Mouse (Mus musculus) cerebellum, adult (tissue): ENCODE measurements around the gene Cdk14.

ENCODE experiments used
- ATAC-seq: cut with Nextera tagmentation; 2 replicates; pipeline ENCODE4 v1.9.2; 2017; ENCODE audit warnings: mild to moderate bottlenecking, moderate library complexity, mixed read lengths; ENCODE audit not compliant: insufficient number of reproducible peaks, low FRiP score, low TSS enrichment

The Cdk14 gene

DNA sequence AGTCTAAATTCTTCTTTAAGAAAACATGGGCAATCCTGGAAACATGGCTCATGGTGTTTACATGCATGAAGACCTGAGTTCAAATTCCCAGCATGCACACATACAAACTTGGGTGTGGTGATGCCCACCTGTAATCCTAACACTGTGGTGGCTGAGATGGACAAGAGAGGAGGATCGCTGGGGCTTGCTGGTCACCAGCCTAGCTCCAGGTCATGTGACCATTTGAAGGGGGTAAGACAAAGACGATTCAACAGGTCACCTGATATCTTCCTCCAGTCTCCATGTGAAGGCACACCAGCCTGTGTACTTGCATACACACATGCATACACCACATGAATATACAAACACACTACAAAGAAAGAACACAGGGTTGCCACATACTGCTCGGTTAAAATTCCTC lies 406.3 kb downstream of the Cdk14 start:
- ATAC-seq: no peak

DNA sequence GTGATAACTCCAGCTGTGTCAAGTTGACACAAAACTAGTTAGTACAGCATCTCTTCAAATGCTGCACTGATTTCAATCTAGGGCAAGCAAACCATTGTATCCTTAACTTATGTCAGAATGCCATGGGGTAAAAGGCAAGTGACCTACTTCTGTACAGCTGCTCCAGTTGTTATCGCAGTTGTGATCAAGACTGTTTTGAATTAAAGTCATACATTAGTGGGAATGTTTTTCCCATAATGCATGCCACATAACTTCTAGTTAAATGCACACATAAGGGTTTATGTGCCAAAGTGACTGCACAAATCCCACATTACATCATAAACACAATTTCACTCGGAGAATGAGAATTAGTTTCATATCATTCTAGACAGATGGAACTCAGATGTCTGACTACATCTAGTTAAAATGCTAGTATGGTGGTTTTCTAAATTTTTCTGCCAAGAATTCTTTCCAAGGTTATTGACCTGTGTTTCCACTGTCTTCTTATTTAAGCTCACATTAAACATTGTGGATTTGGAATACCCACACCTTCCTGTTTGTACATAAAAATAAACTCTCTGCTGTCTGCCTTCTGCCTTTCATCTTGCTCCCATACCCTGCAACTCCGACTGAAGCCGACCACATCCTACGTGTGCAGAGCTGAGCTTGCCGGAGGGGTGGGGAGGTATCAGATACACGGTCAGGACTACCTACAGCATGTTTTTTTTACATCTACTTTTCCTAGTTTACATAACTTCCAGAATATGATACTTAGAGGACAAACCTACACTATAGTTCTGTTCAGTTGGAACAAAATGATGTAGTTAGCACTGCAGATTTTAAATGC lies 407.4 kb downstream of the Cdk14 start:
- ATAC-seq: no peak

DNA sequence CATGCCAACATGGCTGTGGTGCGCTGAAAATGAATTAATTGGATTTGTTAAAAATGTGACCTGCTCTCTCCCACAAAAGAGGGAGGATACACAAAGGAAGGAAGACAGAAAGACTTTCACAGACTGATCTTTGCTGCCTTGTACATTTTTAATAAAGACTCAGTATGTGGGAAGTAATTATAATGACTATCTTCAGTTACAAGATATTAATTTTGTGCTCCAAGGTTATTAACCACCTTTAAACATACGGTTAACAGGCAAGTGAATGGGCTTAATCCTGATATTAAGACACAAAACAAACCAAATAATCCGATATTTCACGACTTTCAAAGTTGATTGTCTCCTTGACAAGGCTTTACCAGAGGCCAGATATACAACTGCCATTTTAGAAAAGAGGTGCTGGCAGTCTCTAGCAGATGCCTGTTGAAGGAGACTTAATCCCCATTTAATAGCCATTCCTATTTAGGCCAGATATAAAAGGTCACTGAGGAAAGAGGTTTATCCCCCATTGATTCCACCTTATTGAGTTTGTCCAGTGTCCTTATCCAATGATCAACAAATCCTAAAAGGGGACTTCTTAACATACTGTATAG lies 411.9 kb downstream of the Cdk14 start:
- ATAC-seq: no peak

DNA sequence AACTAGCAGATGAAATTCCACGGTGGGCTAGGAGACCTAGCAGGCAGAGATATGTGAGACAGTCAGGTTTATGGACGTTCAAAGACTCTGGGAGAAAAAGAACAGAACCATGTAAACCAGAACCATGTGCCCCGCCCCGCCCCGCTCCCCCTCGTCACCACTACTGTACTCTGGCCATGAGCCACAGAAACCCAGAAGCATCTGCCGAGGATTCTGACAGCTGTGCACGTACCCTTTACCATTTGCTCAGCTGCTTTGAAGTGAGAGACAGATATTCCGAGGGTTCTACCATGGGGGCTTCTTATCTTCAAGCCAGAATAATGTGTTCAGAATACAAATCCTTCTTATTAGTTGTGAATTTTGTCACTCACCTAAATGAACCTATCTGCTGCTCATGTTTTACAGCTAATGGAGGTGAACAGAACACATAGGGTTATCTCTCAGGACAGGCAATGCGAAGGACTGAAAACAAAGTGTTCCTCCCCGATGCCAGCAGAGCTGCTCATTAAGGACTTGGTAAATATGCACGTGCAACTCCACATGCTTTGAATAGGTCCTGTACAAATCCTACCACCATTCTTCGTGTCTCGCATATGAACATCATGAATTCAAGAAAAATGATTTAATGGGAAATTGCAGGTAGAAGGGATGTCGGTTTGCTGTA lies 412.5 kb downstream of the Cdk14 start:
- ATAC-seq: no peak

DNA sequence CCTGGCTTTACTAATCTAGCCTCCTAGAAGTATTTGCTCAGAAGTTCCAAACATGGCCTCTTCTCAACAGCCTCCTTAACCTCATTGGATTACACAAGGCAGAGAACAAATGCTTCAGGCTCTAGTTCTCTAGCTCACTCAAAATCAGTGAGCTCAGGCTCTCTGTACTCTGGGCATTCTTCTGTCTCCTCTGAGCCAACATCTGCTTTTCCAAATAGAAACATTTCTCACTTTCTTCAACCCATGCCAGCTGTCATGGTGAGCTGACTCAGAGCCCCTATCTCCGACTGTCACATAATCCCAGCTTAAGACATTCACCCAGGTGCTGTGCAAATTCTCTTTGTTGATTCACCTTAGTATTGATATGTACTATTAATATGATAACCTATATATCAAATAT lies 414.5 kb downstream of the Cdk14 start:
- no peak for ATAC-seq

DNA sequence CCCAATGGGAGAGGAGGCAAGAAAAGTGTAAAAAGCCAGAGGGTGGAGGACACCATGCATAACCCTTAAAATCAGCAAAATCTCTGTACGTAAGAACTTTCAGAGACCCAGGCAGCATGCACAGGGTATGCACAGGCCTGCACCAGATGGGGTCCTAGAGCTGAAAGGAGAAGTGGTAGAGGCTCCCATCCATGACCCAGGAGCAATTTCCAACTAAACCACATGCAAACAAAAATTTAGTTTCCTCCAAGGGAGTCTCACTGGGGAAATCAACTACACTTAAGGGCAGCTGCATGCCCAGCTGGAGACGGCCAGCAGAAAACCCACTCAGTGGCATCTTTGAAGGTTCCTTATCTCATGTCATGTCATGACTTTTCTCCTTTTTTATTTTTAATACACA lies 415.4 kb downstream of the Cdk14 start:
- no peak for ATAC-seq

DNA sequence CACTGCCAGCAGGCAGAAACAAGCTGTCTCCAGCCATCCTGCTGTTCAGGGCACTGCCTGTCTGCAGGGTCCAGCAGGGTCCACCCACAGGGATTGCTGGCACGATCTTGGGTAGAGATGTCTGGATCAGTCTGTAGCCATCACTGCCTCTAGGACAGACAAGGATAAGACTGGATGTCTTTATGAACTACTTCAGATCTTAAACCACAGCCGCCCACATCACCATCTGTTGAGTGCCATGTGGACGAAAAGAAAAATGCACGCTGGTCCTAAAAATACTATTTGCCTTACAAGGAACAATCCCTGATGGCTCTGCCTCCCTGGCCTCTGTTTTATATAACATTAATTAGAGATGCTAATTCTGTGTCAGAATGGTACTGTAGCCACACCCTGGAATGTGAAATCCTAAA lies 426.9 kb downstream of the Cdk14 start:
- ATAC-seq: peak; percentile 73

DNA sequence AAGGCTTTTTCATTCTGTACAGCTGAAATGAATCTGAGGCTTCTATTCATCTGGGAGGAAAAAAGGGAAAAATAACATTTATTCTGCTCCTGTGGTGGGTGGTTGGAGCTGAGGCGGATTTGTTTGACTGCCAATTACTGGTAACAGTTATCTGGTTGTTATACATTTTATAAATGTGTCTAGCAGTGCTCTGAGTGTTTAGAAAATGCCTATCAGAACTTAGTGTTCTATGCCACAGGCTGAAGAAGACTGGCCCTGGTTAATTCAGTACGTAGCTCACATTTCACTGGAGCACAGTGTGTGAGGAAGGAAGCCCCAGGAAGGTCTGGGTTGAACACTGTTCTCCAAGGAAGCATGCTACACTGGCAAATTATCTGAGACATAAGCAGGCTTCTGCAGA lies 429.1 kb downstream of the Cdk14 start:
- no peak for ATAC-seq

DNA sequence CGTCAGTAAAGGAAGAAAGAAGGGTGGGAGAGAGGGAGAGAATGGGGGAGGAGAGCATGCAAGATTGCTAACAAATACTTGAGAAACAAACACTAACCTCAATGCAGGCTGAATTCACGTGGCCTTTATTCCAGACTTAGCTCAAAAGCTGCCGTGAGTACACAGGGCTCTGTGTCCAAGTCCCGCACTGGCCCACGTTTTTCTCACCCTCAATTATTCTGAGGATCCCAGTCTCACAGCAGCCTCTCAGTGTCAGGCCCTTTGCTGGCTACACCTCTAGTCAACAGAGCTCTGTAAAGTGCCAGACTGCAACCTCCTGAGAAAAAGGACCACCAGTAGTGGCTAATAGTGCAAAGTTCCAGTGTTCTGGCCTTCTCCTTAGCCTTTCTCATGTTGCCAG lies 429.9 kb downstream of the Cdk14 start:
- ATAC-seq: no peak

DNA sequence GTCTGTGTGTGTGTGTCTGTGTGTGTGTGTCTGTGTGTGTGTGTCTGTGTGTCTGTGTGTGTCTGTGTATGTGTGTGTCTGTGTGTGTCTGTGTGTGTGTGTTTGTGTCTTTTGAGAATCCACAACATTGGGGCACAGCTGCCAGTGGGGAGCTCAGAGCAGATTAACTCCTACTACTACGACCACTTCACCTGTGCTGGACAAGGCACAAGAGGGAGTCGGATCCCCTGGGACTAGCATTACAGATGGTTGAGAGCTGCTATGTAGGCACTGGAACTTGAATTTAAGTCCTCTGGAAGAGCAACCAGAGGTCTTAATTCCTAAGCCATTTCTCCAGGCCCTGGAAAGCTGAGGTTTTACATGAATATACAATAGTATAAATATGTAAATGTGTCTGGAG lies 433.9 kb downstream of the Cdk14 start:
- no peak for ATAC-seq

DNA sequence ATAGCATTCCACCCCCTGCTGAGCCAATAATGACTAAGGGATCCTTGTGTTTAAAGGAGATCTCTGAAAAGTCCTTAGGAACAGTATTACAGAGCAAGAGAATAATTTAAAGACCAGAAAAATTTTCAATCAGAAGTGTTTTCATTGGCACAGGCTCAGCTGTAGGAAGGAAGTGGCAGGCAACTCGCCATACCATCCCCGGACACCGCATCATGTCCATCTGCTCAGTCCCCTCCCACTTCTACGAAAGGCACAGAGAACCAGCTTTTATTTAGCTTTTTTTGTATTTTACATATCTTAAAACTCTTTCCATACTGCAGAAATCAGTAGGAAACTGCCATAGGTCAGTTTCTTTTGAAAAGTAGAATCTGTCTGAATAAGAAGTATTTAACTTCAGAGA lies 440.6 kb downstream of the Cdk14 start:
- ATAC-seq: no peak

DNA sequence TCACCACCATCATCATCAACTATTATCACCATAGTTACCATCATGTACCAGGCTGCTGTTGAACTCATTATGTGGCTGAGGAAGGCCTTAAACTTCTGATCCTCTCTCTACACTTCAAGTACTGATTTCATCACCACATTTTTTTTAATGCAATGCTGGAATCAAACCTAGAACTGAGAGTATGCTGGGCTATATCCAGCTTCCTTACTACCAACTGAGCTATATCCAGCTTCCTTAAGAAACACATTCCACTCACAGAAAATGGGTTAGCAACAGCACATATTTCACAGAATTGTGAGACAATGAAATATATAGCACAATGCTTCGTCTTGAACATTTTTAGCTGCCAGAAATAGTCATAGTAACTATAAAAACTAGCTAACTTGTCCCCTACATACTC lies 446.7 kb downstream of the Cdk14 start:
- no peak for ATAC-seq

DNA sequence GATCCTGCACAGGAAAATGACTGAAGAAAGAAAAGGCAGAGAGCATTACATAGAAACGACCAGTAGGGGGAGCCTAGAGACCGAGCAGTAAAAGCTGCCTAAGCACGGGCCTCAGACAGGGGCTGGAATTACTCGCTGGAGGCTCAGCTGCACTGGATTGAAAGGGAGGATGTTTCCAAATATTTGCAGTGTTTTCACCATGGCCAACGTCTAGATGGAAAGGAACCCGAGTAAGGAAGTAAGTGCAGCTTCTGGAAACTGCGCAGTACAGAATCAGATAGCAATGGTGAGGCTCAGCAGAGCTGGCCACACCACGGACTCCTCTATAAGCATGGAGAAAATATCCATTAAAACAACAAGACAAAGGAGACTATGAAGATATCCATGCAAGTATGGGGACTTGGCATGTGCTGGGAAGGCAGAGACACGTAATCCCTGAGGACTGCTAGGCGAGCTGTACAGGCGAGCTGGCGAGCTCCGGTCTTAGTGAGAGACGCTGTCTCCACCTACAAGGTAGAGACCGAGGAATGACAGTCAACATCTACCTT lies 458.0 kb downstream of the Cdk14 start:
- peak; percentile 83 for ATAC-seq

DNA sequence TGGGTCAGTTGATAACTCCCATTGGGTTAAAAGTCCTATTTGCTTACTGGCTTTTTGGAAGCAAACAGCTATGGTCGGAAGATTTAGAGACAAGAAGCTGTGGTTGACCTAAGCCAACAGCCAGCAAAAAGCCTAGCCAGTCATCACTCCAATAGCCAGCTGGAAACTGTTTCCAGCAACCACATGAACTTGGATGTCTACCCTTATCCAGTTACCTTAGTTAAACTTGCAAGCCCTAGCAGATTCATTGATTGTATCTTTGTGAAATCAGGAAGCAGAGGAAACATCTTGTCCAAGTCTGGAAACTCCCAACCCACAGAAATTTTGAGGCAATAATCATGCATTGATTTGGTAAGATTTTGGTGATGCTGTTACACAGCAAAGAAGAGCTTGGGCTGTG lies 458.5 kb downstream of the Cdk14 start:
- ATAC-seq: no peak

DNA sequence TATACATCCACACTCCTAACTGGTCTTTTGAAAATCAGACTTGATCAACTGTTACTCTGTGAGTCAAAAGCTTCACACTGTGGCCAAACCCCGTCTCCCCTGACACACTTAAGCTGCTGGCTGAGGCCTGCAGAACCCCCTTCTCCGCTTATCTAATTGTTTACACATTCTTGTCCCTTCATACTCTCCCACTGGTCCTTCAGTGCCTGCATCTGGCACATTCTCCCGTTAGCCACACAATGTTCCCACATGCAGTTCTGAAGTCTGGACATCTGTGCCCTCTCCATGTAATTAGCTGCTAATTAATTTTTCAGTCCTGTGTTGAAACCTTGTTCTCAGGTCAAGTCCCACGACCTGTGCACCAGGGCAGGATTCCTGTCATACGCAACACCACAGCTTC lies 460.7 kb downstream of the Cdk14 start:
- ATAC-seq: no peak

DNA sequence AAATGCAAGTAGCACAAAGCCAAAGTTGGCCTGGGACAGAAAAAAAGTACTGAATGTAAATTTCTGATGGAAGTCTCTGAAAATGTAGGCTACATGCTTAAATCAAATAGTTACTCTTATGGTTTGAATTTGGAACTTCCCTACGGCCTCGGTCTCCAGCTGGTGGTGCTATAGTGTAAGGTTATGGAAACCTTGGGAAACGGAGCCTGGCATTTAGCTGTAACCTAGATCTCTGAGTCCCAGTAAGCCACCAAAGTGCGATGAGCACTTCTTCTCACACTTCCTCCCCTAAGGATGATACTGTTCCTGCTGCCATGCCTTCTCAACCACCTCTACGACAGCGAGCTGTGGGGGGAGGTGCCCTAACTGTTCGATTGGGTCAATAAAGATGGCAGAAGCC lies 464.1 kb downstream of the Cdk14 start:
- ATAC-seq: no peak

DNA sequence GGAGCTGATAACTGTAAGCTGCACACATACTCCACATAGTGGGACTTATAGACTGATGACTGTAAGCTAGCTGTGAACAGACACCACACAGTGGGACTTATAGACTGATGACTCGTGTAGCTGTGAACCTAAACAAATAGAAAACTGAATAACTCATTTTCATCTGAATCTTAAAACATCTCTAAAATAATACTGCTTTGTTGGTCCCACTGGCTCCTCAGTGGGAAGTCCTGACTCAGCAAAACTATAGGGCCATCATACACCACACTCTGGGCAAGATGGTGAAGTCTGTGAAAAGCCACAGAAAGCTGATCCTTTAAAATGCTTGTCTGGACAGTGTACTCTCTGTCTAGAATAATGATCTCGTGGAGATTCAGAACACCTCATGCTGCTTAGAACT lies 464.7 kb downstream of the Cdk14 start:
- ATAC-seq: no peak

DNA sequence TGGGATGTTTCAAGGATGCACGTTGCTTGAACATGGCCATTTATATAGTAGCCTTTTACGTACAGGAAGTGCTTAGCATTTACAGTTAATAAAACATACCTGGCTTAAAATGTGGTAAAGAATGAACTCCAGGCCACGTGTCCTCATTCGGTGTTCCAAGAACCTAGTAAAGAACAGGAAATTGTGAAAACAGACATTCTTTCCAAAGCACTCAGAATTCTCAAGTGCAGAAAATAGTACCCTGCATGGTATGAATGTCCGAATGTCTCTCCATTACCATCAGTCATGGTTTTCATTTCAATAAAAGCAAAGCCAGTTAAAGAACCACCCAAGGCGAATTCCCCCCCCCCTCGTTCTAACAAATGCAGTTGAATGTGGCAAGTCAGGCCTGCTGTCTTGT lies 470.7 kb downstream of the Cdk14 start:
- no peak for ATAC-seq

DNA sequence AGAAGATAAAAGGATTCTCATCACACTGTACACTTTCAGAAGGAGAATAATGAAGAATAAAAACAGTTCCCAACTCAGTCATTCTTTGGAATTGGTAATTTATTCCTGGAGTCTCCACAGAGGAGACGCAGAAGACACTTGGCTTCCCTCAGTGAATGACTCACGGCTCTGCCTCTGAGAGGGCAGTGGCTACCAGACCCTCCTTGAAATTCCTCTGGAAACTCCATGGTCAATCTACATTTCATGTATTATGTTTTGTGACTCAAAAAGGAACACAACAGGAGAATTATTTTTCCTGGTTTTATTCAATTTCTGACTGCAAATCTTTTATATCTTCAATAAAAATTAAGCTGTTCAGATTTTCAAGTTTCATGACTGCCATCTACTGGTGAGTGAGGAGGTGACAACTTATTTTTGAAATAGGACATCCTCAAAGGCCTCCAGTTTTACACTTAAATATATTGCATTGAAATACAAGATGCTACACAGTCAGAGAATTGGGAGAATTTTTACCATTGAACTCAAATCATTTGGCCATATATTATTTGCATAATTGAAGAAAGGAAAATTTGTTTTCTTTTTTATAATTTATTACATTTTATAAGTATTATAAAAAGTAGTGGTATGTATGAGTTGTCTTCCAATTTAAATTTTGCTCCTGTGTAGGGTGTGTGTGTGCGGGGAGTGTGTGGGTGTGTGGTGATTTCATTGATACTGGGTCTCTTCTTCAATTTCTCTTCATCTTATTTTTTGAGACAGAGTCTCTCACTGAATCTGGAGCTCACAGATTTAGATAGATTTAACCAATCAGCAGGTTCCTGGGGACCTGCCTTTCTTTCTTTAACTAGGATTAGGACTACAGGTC lies 471.8 kb downstream of the Cdk14 start:
- peak; percentile 56; the same call in 1 of the 2 replicates for ATAC-seq

DNA sequence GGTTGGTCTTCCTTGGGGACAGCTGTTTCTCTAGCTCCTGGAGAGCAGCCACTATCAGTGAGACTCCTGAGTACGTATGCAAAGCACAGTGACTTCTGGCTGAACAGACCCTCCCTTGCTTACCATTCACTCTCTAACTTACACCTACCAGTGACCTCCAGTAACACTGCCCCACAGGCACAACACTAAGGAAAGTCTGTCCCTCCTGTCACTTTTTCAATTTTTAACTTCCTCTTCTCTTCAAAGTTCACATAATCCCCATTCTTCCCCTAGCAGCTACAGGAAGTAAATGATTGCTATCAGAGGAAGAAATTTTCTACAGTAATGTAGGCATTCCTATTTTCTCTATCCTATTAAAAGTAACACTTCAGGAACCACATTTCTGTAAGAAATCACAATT lies 485.0 kb downstream of the Cdk14 start:
- ATAC-seq: no peak
